Mouse (Mus musculus) mammary gland, adult 2 months (tissue): Measurements from ENCODE around the gene Prss54. TPM values are rescaled to one million over a fixed set of nuclear protein-coding genes. Genes with fewer than 3 reads are reported as not detected.

ENCODE experiments used
- polyA plus RNA-seq: library from polyadenylated mRNA; depleted of rRNA; stranded (reverse); fragments of >200 nt; gene quantifications from 2 replicates; pipeline ENCODE4 v1.2.3, GENCODE M21; 2012; ENCODE audit warnings: low replicate concordance; rRNA removed

Prss54 gene
- not detected in 2 replicates for polyA plus RNA-seq

DNA sequence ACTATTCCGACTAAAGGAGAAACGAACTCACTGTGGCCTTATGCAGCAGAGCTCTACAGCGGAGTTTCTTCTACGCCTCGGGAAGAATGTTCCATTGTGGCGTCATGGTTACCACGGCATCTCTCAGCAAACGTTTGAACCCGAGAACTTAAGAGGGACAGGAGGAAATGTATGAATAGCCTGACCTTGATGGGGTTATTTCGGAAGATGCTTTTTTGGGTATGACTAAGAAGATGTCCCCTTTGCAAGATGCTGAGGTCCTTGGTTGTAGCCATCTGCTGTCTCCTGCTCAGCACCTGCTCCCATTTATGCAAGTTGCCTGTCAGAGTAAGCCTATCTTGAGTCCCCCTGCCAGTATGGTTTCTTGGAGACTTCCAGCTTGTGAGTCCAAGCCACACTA, at the start of gene Prss54:
Gene Prss54, minus strand, starts transcription at position 101 of the 400 bp plus-strand sequence.

DNA sequence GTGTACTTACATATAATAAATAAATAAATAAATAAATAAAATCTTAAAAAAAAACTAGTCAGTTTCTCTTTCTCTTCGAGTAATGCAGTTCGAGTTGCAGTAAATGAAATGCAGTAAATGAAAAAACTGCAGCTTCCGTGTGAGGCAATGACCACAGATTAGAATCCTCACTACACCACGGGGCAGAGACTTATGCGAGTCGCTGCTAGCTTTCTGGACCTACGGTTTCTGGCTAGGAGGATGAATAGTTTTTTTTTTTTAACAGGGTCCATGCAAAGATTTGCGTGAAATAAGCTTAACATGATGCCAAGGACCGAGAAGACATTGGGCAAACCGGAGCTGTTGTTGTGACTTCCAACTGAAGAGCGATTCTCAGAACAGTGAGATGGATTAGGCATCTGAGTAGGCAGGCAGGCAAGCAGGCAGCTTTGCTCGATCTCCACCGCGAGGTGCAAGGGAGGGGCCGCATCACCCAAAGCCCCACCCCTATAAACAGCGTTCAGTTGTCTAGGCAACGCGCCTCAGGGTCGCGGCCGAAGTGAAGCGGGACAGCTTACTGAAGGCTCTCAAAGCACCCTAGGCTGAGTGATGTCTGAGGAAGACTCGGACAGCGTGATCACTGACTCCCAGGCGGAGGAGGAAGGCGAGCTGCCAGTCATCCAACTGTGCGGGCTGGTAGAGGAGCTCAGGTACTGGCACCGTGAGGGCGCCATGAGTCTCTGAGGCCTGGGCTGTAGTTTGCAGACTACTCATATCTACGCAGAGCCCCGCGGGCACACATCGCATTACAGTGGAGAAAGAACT, 42.4 kb downstream of the Prss54 start, which contains the start of gene Ccdc113:
Gene Ccdc113, plus strand, starts transcription at position 502 of the 804 bp plus-strand sequence.

Other genes starting within 250 kb of the Prss54 start
- gene Zfp319, start 244.4 kb downstream of the Prss54 start, polyA plus RNA-seq = 9.5 and 16.2 TPM in 2 replicates
- gene Usb1, start 244.1 kb downstream of the Prss54 start, polyA plus RNA-seq = 28.7 and 33.4 TPM in 2 replicates
- 32.1 and 55.1 TPM in 2 replicates for gene Mmp15, start 224.1 kb downstream of the Prss54 start, polyA plus RNA-seq
- gene Cfap20, start 141.5 kb downstream of the Prss54 start, polyA plus RNA-seq = 38.6 and 45.7 TPM in 2 replicates
- 12.8 and 28.3 TPM in 2 replicates for gene Csnk2a2, start 86.3 kb downstream of the Prss54 start, polyA plus RNA-seq
- not detected in 2 replicates for gene Ccdc113, start 42.3 kb downstream of the Prss54 start, polyA plus RNA-seq
- gene Gins3, start 57.1 kb upstream of the Prss54 start, polyA plus RNA-seq = 1.5 and 2.3 TPM in 2 replicates
- 22.4 and 26.3 TPM in 2 replicates for gene Ndrg4, start 100.6 kb upstream of the Prss54 start, polyA plus RNA-seq
- gene Setd6, start 139.5 kb upstream of the Prss54 start, polyA plus RNA-seq = 10.3 and 12.0 TPM in 2 replicates
- gene Cnot1, start 231.1 kb upstream of the Prss54 start, polyA plus RNA-seq = 61.0 and 101 TPM in 2 replicates
- gene Sap18b, start 249.0 kb upstream of the Prss54 start, polyA plus RNA-seq = 27.5 and 28.0 TPM in 2 replicates